Mouse (Mus musculus): ENCODE measurements at regions not wholly inside any gene's neighbourhood (a gene's known extent, or its start where the extent isn't known, plus 50 kb on each side); places are given as distances from the start of the nearest gene placed in this dataset.

- no peak for DNase-seq
Observed at GRCm38 (mm10) chr3:128110406-128110805, 214.3 kb upstream of the Fam241a start.

GRCm38 (mm10) chr3:128104516-128104915 lies 208.4 kb upstream of the Fam241a start:
- DNase-seq: no peak

- no peak for DNase-seq
Observed at GRCm38 (mm10) chr3:128093046-128093445, 196.9 kb upstream of the Fam241a start.

GRCm38 (mm10) chr3:128088207-128088606 lies 192.1 kb upstream of the Fam241a start:
- peak; percentile 8 for DNase-seq

GRCm38 (mm10) chr3:128087163-128087562 lies 191.0 kb upstream of the Fam241a start:
- no peak for DNase-seq

GRCm38 (mm10) chr3:128082463-128082862 lies 186.3 kb upstream of the Fam241a start:
- DNase-seq: no peak

- no peak for DNase-seq
Observed at GRCm38 (mm10) chr3:128081430-128081829, 185.3 kb upstream of the Fam241a start.

- DNase-seq: no peak
Observed at GRCm38 (mm10) chr3:128067861-128068260, 171.7 kb upstream of the Fam241a start.

GRCm38 (mm10) chr3:128054031-128054430 lies 157.9 kb upstream of the Fam241a start:
- no peak for DNase-seq

- no peak for DNase-seq
Observed at GRCm38 (mm10) chr3:128043709-128044108, 147.6 kb upstream of the Fam241a start.

- DNase-seq: no peak
Observed at GRCm38 (mm10) chr3:128040407-128041115, 144.4 kb upstream of the Fam241a start.

GRCm38 (mm10) chr3:128039185-128039584 lies 143.1 kb upstream of the Fam241a start:
- no peak for DNase-seq

- DNase-seq: no peak
Observed at GRCm38 (mm10) chr3:128036538-128036937, 140.4 kb upstream of the Fam241a start.

- DNase-seq: no peak
Observed at GRCm38 (mm10) chr3:128030352-128030751, 134.2 kb upstream of the Fam241a start.

GRCm38 (mm10) chr3:128029565-128029915 lies 133.4 kb upstream of the Fam241a start:
- DNase-seq: no peak

GRCm38 (mm10) chr3:128028856-128029564 lies 132.9 kb upstream of the Fam241a start:
- no peak for DNase-seq

- no peak for DNase-seq
Observed at GRCm38 (mm10) chr3:128024856-128025255, 128.7 kb upstream of the Fam241a start.

- DNase-seq: no peak
Observed at GRCm38 (mm10) chr3:128014909-128015308, 118.8 kb upstream of the Fam241a start.

- DNase-seq: no peak
Observed at GRCm38 (mm10) chr3:128002905-128003641, 106.9 kb upstream of the Fam241a start.

- DNase-seq: peak; percentile 14
Observed at GRCm38 (mm10) chr3:128001924-128002501, 105.9 kb upstream of the Fam241a start.

- DNase-seq: no peak
Observed at GRCm38 (mm10) chr3:127995678-127996077, 99.6 kb upstream of the Fam241a start.

- DNase-seq: no peak
Observed at GRCm38 (mm10) chr3:127987583-127987982, 91.5 kb upstream of the Fam241a start.

GRCm38 (mm10) chr3:127985165-127985564 lies 89.0 kb upstream of the Fam241a start:
- no peak for DNase-seq
